In genomic region chr7:49082585-49083165, GRCm38 (mm10) we compare ENCODE assay signal across 18 mouse cellular contexts.
A peak's percentile ranks its signal among the peaks of the same experiment; 100 is the strongest.
DNase-seq lines count a peak whose midpoint lies in the region; ATAC-seq lines count a peak whose summit lies in the region.
"Had no signal": no experiment of that assay in that cellular context is flagged by ENCODE, and none has a peak within 500 bp of the region (broad histone marks: within the 10 kb centered on the region; RNA-seq: fewer than 3 reads in every experiment).

No protein-coding gene starts in this region.

- H3K36me3 ChIP-seq in heart, embryonic 10.5 days, result no peaks in the 10 kb centered on the region
- no peaks in the 10 kb centered on the region for H3K36me3 ChIP-seq in heart, embryonic 11.5 days (ENCODE audit: control insufficient read depth, insufficient read depth, low read length)
- no peaks in the 10 kb centered on the region for H3K36me3 ChIP-seq in neural tube, embryonic 13.5 days
- H3K36me3 ChIP-seq in midbrain, embryonic 15.5 days (replicated peaks), result no peaks in the 10 kb centered on the region
- H3K36me3 ChIP-seq: limb, embryonic 10.5 days; liver, embryonic 12.5 days had no signal

- no peaks in the 10 kb centered on the region for H3K27me3 ChIP-seq in heart, embryonic 10.5 days (ENCODE audit: insufficient read depth, poor library complexity, severe bottlenecking)
- H3K27me3 ChIP-seq in heart, embryonic 11.5 days (ENCODE audit: control insufficient read depth, insufficient read depth, low read length), result no peaks in the 10 kb centered on the region
- H3K27me3 ChIP-seq in neural tube, embryonic 13.5 days, result no peaks in the 10 kb centered on the region
- H3K27me3 ChIP-seq in midbrain, embryonic 15.5 days (replicated peaks), result no peaks in the 10 kb centered on the region

- no peak for DNase-seq in heart, embryonic 10.5 days (ENCODE audit: low spot score)
- DNase-seq in neural tube, embryonic 10.5 days (ENCODE audit: extremely low spot score, low spot score), result no peak
- no peak for DNase-seq in layer of hippocampus, postnatal 36 days
- no peak for DNase-seq in urinary bladder, postnatal 4 days (ENCODE audit: low spot score in 2 of 2)
- DNase-seq: adrenal gland, postnatal 10 days; B cell, adult 2 months; cerebellum, adult 9-11 months; gastrocnemius, adult 2 months; heart, adult 11 months; kidney, adult 9 months; kidney, postnatal 4 days had no signal

- WGBS in heart, embryonic 10.5 days, result 60% methylated on average over 4 of the region's 4 CpGs
- WGBS in heart, embryonic 11.5 days (ENCODE audit: insufficient replicate concordance), result 59% methylated on average over 4 of the region's 4 CpGs
- WGBS in neural tube, embryonic 13.5 days, result 37% methylated on average over 4 of the region's 4 CpGs
- WGBS in midbrain, embryonic 15.5 days, result 33% methylated on average over 4 of the region's 4 CpGs

- H3K9ac ChIP-seq in heart, embryonic 11.5 days (ENCODE audit: low read depth, low read length), result no peak overlapping the region
- H3K9ac ChIP-seq in neural tube, embryonic 13.5 days, result no peak overlapping the region
- no peak overlapping the region for H3K9ac ChIP-seq in midbrain, embryonic 15.5 days
- H3K9ac ChIP-seq: liver, embryonic 12.5 days had no signal

- ATAC-seq in heart, embryonic 11.5 days (replicated peaks; ENCODE audit: insufficient number of reproducible peaks, low FRiP score, low TSS enrichment), result no peak
- ATAC-seq in neural tube, embryonic 13.5 days (ENCODE audit: low read depth), result no peak
- ATAC-seq in midbrain, embryonic 15.5 days (replicated peaks), result no peak; the same call in 1 of the 2 replicates
- ATAC-seq in monocyte, adult 5-6 weeks (replicated peaks; ENCODE audit: insufficient number of reproducible peaks, low FRiP score, low TSS enrichment, poor library complexity, severe bottlenecking), result no peak
- ATAC-seq: liver, embryonic 12.5 days had no signal

- no peak overlapping the region for H3K4me2 ChIP-seq in heart, embryonic 11.5 days
- 0 out of 2 replicates have a peak overlapping the region, but pooled peaks have one; percentile 5 for H3K4me2 ChIP-seq in neural tube, embryonic 13.5 days
- H3K4me2 ChIP-seq in midbrain, embryonic 15.5 days, result no peak overlapping the region
- H3K4me2 ChIP-seq: liver, embryonic 12.5 days had no signal

- peak overlapping the region; percentile 44; the same call in 1 of the 2 replicates for H3K27ac ChIP-seq in heart, embryonic 10.5 days
- H3K27ac ChIP-seq in heart, embryonic 11.5 days (ENCODE audit: low read depth, low read length), result no peak overlapping the region
- H3K27ac ChIP-seq in neural tube, embryonic 13.5 days (replicated peaks), result peak overlapping the region; percentile 86
- H3K27ac ChIP-seq in midbrain, embryonic 15.5 days, result peak overlapping the region; percentile 57
- H3K27ac ChIP-seq: gastrocnemius, adult 2 months; limb, embryonic 10.5 days; liver, embryonic 12.5 days; macrophage had no signal

- H3K4me1 ChIP-seq in heart, embryonic 10.5 days, result peaks cover 51% of the 10 kb centered on the region
- peaks cover 35% of the 10 kb centered on the region for H3K4me1 ChIP-seq in heart, embryonic 11.5 days (ENCODE audit: control insufficient read depth, insufficient read depth, low read length)
- peaks cover 79% of the 10 kb centered on the region for H3K4me1 ChIP-seq in neural tube, embryonic 13.5 days (replicated peaks)
- H3K4me1 ChIP-seq in midbrain, embryonic 15.5 days, result peaks cover 60% of the 10 kb centered on the region
- H3K4me1 ChIP-seq: liver, embryonic 12.5 days had no signal

- H3K9me3 ChIP-seq in heart, embryonic 10.5 days, result no peaks in the 10 kb centered on the region
- no peaks in the 10 kb centered on the region for H3K9me3 ChIP-seq in heart, embryonic 11.5 days (replicated peaks; ENCODE audit: control insufficient read depth, low read length)
- no peaks in the 10 kb centered on the region for H3K9me3 ChIP-seq in neural tube, embryonic 13.5 days
- no peaks in the 10 kb centered on the region for H3K9me3 ChIP-seq in midbrain, embryonic 15.5 days
- H3K9me3 ChIP-seq: limb, embryonic 10.5 days; liver, embryonic 12.5 days had no signal

- no peak overlapping the region for H3K4me3 ChIP-seq in heart, embryonic 10.5 days
- no peak overlapping the region for H3K4me3 ChIP-seq in heart, embryonic 11.5 days (ENCODE audit: low read depth, low read length)
- no peak overlapping the region for H3K4me3 ChIP-seq in neural tube, embryonic 13.5 days
- no peak overlapping the region for H3K4me3 ChIP-seq in midbrain, embryonic 15.5 days
- H3K4me3 ChIP-seq: gastrocnemius, adult 2 months; limb, embryonic 10.5 days; liver, embryonic 12.5 days had no signal
